Mouse (Mus musculus): ENCODE data around the gene Sh2d1b1.

GRCm38 (mm10) chr1:170294786-170295570 lies 17.9 kb downstream of the Sh2d1b1 start:
- TF ChIP-seq CTCF (IDR thresholded peaks at IDR 0.05; ENCODE audit: borderline replicate concordance, extremely low read depth, insufficient read depth, insufficient read length) (no peak), POLR2A (IDR thresholded peaks at IDR 0.05; ENCODE audit: borderline replicate concordance, extremely low read depth, insufficient read depth, insufficient read length, poor library complexity, severe bottlenecking) (no peak)

Measured in brain, embryonic 14.5 days (tissue).